Mouse (Mus musculus): Measurements from ENCODE around the gene Taf1a. TPM values are rescaled to one million over a fixed set of nuclear protein-coding genes. Genes with fewer than 3 reads are reported as not detected.
A peak's percentile ranks its signal among the peaks of the same experiment; 100 is the strongest.
"Not testable (repeated sequence)": the region's sequence is repeated elsewhere in the genome, so short reads cannot be mapped to it uniquely, and the experiment has no call there.

Taf1a gene
- polyA plus RNA-seq, 1 experiment, result 4.2 TPM

DNA sequence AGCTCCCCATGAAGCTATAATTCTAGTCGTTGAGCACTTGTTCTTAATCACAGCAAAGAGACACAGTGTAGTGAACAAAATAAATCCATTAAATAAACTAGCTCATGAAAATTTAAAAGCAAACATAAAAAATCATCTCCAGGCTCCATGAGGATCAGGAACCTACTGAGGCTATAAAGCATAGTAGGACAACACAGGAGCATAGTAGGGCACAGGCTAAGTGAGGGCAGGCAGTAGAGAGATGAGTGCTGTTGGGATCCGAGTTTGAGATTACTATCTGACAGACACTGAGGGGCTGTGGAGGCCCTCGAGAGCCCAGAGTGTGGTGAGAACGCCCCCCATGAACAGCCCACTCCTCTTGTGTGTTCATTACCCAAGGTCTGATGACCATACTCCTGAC, 11.7 kb upstream of the Taf1a start:
- Histone ChIP-seq H3K4me1 (ENCODE audit: control insufficient read depth, insufficient read depth, insufficient read length, low read length) (no peaks in the 10 kb centered on the region), H3K27ac (replicated peaks; ENCODE audit: low read depth, low read length) (no peak overlapping the region), H3K4me3 (ENCODE audit: insufficient read depth, low read depth, low read length) (no peak overlapping the region)

- H3K4me1 ChIP-seq (ENCODE audit: control insufficient read depth, insufficient read depth, insufficient read length, low read length), result no peaks in the 10 kb centered on the region
- H3K4me3 ChIP-seq (ENCODE audit: insufficient read depth, low read depth, low read length), result no peak overlapping the region
- H3K27ac ChIP-seq (replicated peaks; ENCODE audit: low read depth, low read length), result no peak overlapping the region
Measured at GRCm38 (mm10) chr1:183378321-183378941, 10.3 kb upstream of the Taf1a start.

DNA sequence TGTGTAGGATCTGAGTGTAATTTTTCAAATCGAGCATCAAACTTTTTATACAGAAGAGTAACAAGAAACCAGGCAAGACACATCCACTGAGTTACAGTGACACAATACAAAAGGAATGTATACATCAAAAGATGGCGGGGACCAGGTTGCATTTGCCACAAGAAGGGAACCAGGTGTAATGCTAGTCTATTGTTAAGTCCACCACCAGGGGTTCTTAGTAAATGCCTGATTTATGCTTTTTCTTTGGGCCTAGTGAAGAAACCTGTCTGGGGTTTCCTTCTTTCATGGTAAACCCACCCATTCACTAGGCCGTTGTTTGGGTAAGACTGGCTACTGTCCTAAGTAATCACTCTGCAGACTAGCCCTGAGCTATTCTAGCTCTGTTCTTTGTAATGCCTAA, 9.4 kb upstream of the Taf1a start:
- H3K4me3 ChIP-seq (ENCODE audit: insufficient read depth, low read depth, low read length); H3K4me1 ChIP-seq (ENCODE audit: control insufficient read depth, insufficient read depth, insufficient read length, low read length); H3K27ac ChIP-seq (replicated peaks; ENCODE audit: low read depth, low read length): not testable (repeated sequence)

DNA sequence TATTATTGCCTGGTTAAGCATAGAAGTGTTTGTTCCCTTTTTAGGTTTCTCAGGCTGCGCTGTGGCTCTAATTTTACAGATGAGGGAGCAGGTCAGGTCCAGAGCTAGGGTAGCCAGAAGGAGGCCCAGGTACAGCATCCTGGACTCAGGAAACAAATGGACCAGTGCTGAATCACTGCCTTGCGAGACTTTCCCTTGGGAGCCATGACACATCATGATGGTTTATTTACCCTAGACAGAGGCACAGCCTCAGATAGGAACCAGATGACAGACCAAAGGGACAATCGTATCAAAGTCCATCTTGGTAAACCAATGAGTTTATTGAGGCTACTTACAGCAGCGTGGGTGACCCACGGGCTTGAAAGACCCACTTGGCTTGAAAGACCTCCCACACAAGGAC, 7.0 kb upstream of the Taf1a start:
- Histone ChIP-seq H3K4me3 (ENCODE audit: insufficient read depth, low read depth, low read length) (no peak overlapping the region), H3K4me1 (ENCODE audit: control insufficient read depth, insufficient read depth, insufficient read length, low read length) (no peaks in the 10 kb centered on the region), H3K27ac (replicated peaks; ENCODE audit: low read depth, low read length) (no peak overlapping the region)

DNA sequence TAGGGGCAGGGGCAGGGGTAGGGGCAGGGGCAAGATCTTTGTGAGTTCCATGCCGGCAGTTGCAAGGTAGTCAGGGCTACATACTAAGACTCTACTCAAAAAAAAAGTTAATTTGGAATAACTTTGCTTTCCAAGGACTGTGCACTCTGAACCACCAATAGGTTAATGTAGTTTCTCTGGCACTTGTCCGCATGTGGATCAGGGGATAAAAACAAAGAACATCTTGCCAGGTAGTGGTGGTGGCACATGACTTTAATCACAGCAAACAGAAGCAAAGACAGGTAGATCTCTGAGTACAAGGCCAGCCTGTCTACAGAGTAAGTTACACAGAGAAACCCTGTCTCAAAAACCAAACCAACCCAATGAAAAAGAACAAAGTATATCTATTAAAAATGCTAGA, 6.2 kb upstream of the Taf1a start:
- no peaks in the 10 kb centered on the region for H3K4me1 ChIP-seq (ENCODE audit: control insufficient read depth, insufficient read depth, insufficient read length, low read length)
- no peak overlapping the region for H3K27ac ChIP-seq (replicated peaks; ENCODE audit: low read depth, low read length)
- no peak overlapping the region for H3K4me3 ChIP-seq (ENCODE audit: insufficient read depth, low read depth, low read length)

GRCm38 (mm10) chr1:183387421-183387820, 1.4 kb upstream of the Taf1a start:
- not testable (repeated sequence) for H3K4me3 ChIP-seq (ENCODE audit: insufficient read depth, low read depth, low read length); H3K4me1 ChIP-seq (ENCODE audit: control insufficient read depth, insufficient read depth, insufficient read length, low read length); H3K27ac ChIP-seq (replicated peaks; ENCODE audit: low read depth, low read length)

DNA sequence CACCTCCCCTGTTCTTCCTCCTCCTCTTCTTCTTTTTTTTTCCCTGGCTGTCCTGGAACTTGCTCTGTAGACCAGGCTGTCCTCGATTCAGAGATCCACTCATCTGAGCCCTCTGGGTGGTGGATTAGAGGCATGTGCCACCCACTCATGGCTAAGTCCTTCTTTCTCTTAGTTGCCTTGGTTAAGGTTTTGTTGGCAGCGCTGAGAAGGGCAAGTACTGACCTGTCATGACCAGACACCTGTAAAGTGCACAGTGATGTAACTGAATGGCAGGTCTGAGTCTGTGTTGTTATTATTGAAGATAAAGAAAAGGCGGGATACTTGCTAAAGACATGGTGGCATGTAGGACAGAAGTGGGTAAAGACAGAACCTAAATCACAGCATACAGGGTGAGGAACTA, 14.6 kb downstream of the Taf1a start:
- Histone ChIP-seq H3K4me1 (ENCODE audit: control insufficient read depth, insufficient read depth, insufficient read length, low read length) (no peaks in the 10 kb centered on the region), H3K27ac (replicated peaks; ENCODE audit: low read depth, low read length) (no peak overlapping the region), H3K4me3 (ENCODE audit: insufficient read depth, low read depth, low read length) (no peak overlapping the region)

- Histone ChIP-seq H3K4me1 (ENCODE audit: control insufficient read depth, insufficient read depth, insufficient read length, low read length) (no peaks in the 10 kb centered on the region), H3K27ac (replicated peaks; ENCODE audit: low read depth, low read length) (no peak overlapping the region)
Measured at GRCm38 (mm10) chr1:183414081-183414727, 25.4 kb downstream of the Taf1a start.

GRCm38 (mm10) chr1:183417873-183418272, 29.1 kb downstream of the Taf1a start, which contains the start of gene Hhipl2:
TSS of gene Hhipl2 (plus strand) at chr1:183418215.
- Histone ChIP-seq H3K4me3 (ENCODE audit: insufficient read depth, low read depth, low read length) (no peak within 1 kb of the TSS), H3K27ac (replicated peaks; ENCODE audit: low read depth, low read length) (no peak within 1 kb of the TSS), H3K4me1 (ENCODE audit: control insufficient read depth, insufficient read depth, insufficient read length, low read length) (no peaks in the 10 kb centered on the region)

More at GRCm38 (mm10) chr1:183414081-183414727, 25.4 kb downstream of the Taf1a start:
- H3K4me3 ChIP-seq (ENCODE audit: insufficient read depth, low read depth, low read length), result no peak overlapping the region

DNA sequence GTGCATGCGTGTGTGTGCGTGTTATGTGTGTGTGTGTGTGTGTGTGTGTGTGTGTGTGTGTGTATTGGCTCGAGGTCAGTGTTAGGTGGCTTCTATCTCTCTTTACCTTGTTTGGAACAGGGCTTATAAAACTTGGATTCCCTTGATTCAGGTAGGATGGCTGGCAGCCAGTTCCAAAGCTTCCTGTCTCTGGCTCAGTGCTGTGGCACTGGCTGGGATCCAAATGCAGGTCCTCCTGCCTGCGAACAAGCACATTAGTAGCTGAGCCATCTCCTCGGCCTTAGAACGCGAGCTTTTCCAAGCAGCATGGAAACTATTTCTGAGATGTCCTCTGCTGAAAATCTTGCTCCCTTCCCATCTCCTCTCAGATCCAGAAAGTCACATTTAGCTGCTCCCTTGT, 31.0 kb downstream of the Taf1a start:
- Histone ChIP-seq H3K27ac (replicated peaks; ENCODE audit: low read depth, low read length) (no peak overlapping the region), H3K4me3 (ENCODE audit: insufficient read depth, low read depth, low read length) (no peak overlapping the region), H3K4me1 (ENCODE audit: control insufficient read depth, insufficient read depth, insufficient read length, low read length) (no peaks in the 10 kb centered on the region)

DNA sequence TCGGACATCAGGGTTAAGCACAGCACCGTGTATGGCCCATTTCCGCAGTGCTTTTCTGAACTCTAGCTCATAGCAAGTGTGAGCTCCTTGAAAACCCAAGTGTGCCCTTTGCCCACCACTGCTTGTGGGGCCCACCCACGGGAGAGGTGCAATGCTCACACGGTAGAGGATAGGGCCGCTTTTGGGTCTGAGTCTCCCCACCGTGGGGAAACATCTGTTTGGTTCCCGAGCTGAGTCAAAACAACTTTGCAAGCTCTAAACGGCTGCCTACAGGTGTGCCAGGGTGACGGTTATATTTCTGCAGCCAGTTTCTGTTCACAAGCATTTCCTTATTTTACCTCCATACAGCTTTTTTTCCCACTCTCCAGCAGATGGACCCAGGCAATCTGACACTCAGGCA, 31.5 kb downstream of the Taf1a start:
- H3K4me1 ChIP-seq (ENCODE audit: control insufficient read depth, insufficient read depth, insufficient read length, low read length), result no peaks in the 10 kb centered on the region
- H3K27ac ChIP-seq (replicated peaks; ENCODE audit: low read depth, low read length), result no peak overlapping the region
- H3K4me3 ChIP-seq (ENCODE audit: insufficient read depth, low read depth, low read length), result no peak overlapping the region

DNA sequence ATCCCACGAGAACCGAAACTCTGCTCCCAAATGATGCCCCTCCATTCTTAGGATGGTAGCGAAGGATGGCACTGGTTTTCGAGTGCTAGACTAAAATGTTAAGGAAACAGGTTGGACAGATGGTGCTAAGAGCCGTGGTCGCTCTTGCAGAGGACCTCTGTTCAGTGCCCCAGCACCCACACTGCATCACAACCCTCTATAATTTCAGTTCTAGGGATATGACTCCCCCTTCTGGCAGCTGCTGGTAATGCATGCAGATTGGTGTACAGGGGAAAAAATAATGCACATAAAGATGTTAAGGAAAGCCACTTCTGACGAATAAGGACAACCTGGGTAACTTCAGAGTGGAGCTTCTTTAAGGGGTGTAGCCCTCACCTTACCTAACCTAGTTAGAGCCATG, 35.3 kb downstream of the Taf1a start:
- Histone ChIP-seq H3K27ac (replicated peaks; ENCODE audit: low read depth, low read length) (no peak overlapping the region), H3K4me1 (ENCODE audit: control insufficient read depth, insufficient read depth, insufficient read length, low read length) (no peaks in the 10 kb centered on the region), H3K4me3 (ENCODE audit: insufficient read depth, low read depth, low read length) (no peak overlapping the region)

DNA sequence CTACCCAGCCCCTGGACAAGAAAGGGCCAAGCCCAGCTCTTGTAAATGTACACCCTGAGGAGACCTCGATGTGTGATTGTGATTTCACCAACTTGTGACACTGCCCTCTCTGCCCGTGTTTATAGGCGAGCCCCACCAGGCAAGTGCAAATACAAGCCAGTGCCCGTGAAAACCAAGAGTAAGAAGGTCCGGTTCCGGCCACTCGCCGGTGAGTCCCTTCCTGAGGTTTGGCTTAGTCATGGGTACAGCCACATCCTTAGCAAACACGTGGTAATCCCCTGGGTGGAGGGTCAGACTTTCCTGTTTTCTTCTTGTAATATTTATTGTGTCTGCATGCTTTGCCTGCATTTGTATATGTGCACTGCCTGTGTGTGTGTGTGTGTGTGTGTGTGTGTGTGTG, 46.1 kb downstream of the Taf1a start:
- no peaks in the 10 kb centered on the region for H3K4me1 ChIP-seq (ENCODE audit: control insufficient read depth, insufficient read depth, insufficient read length, low read length)
- H3K4me3 ChIP-seq (ENCODE audit: insufficient read depth, low read depth, low read length), result no peak overlapping the region
- no peak overlapping the region for H3K27ac ChIP-seq (replicated peaks; ENCODE audit: low read depth, low read length)

DNA sequence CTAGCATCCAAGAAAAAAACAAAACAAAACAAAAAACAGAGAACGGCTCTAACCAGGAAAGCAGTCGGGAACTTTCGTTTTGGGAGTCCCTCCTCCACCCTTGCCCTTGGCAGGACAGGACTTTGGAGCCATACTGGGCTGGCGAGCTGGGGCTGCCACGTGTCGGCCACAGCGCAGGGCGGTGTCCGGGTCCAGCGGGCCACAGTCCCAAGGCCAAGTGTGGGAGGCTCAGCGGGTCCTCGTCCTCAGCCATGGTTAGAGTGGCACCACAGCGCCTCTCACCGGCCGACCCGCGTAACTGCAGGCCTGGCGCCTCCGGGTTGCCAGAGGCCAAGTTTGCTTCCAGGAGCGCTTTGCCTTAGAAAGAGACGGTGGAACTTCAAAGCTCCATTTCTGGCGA, 50.3 kb downstream of the Taf1a start:
- Histone ChIP-seq H3K4me1 (ENCODE audit: control insufficient read depth, insufficient read depth, insufficient read length, low read length) (no peaks in the 10 kb centered on the region), H3K27ac (replicated peaks; ENCODE audit: low read depth, low read length) (0 out of 2 replicates have a peak overlapping the region, but pooled peaks have one; percentile 29), H3K4me3 (ENCODE audit: insufficient read depth, low read depth, low read length) (peak overlapping the region; percentile 37)

DNA sequence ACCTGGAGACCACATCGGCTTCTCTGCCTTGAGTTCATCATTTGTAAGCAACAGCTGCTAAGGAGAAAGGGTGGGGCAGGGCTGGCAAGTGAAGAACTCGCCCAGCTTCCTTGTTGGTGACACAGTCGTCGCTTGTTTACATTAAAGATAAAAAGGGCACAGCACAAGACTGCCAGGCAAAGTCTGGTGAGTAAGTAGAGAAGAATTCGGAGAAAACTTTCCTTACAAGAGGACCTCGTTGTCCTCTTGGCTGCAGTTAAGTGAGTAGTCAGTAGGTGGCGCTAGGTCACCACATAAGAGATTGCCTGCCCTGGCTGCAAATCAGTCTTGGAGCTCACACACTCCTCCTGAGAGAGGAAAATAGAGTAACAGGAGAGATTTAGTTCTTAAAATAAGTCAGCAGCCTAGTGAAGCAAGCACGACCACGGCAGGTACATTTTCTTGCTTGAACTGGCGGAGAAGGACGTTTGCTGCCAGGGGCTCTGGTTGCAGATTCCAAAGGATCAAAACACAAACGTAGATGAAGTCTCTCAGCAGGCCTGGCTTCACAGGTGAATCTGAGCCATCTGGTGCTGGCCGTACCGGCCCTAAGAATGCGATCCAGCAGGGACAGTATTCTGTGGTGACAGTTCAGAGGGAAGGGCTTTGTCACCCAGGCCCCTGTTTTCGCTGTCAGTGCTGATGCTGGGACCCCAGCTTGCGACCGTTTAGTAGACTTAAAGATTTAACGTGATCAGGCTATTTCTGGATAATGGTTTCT, 53.4 kb downstream of the Taf1a start:
- H3K27ac ChIP-seq (replicated peaks; ENCODE audit: low read depth, low read length), result no peak overlapping the region
- H3K4me3 ChIP-seq (ENCODE audit: insufficient read depth, low read depth, low read length), result no peak overlapping the region
- no peaks in the 10 kb centered on the region for H3K4me1 ChIP-seq (ENCODE audit: control insufficient read depth, insufficient read depth, insufficient read length, low read length)

- Histone ChIP-seq H3K4me1 (ENCODE audit: control insufficient read depth, insufficient read depth, insufficient read length, low read length) (no peaks in the 10 kb centered on the region), H3K4me3 (ENCODE audit: insufficient read depth, low read depth, low read length) (no peak overlapping the region), H3K27ac (replicated peaks; ENCODE audit: low read depth, low read length) (no peak overlapping the region)
Measured at GRCm38 (mm10) chr1:183453066-183453465, 64.3 kb downstream of the Taf1a start.
